8 mouse cellular contexts compared by ENCODE assay signal in the genomic region with DNA sequence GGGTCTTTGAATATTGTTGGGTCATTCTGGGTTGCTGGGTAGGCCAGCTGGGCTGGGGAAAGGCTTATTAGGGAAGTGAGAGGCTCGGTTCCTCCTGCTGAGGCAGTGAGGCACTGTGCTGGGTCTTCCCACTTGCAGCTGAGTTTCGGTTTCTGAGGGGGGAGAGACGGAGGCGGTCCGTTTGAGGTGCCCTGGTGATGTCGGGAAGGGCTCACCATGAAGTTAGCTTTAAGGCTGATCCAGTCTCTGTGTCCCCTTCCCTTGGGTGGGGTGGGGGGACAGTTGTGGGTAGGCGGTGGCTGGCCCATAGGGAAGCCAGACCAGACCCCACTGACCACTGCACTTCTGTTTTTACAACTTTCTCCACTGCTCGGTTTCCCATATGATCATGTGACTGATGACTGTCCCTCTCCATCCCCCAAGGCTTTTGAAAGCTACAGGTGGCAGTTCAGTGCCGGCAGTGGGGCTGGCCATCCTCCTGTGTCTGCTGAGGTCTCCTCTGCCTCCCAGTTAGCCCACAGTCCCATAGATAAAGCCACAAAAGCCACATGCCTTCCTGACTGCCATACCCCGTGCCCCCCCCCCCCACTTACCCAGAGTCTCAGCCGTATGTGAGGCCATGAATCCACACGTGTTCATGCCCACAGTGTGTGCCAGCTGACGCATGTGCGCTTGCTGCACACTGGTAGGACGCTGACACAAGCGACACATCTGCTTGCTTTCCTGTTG. TPM values are rescaled to one million over a fixed set of nuclear protein-coding genes. Genes with fewer than 3 reads are reported as not detected.
A peak's percentile ranks its signal among the peaks of the same experiment; 100 is the strongest.
DNase-seq lines count a peak whose midpoint lies in the region; ATAC-seq lines count a peak whose summit lies in the region.

No protein-coding gene starts in this region.

- DNase-seq in gastrocnemius, adult 18-20 months (ENCODE audit: low spot score) = peak; percentile 39
- no peak for DNase-seq in gastrocnemius, postnatal 14 days
- no peak for DNase-seq in neural tube, embryonic 10.5 days (ENCODE audit: extremely low spot score, low spot score)
- peak; percentile 26 for DNase-seq in kidney, postnatal 10 days
- no peak for DNase-seq in right cerebral cortex, postnatal 36 days (ENCODE audit: low spot score in 2 of 2)
- no peak for DNase-seq in MN1 (ENCODE audit: low spot score)

- no peak for ATAC-seq in neural tube, embryonic 12.5 days (ENCODE audit: low FRiP score, low read depth)
- no peak for ATAC-seq in neural tube, embryonic 15.5 days (ENCODE audit: low FRiP score)

- H3K9me3 ChIP-seq in neural tube, embryonic 12.5 days = no peaks in the 10 kb centered on the region
- H3K9me3 ChIP-seq in neural tube, embryonic 15.5 days (replicated peaks) = no peaks in the 10 kb centered on the region

- 60% methylated on average over 16 of the region's 16 CpGs for WGBS in neural tube, embryonic 12.5 days
- WGBS in neural tube, embryonic 15.5 days = 60% methylated on average over 16 of the region's 16 CpGs

- no peak overlapping the region for H3K4me3 ChIP-seq in neural tube, embryonic 12.5 days
- H3K4me3 ChIP-seq in neural tube, embryonic 15.5 days (replicated peaks) = no peak overlapping the region

- peaks cover 40% of the 10 kb centered on the region for H3K4me1 ChIP-seq in neural tube, embryonic 12.5 days
- H3K4me1 ChIP-seq in neural tube, embryonic 15.5 days = peaks cover 52% of the 10 kb centered on the region

- intact Hi-C loops in gastrocnemius, postnatal 14 days (cut with DNase I; ENCODE audit: low total_unique reads) = no loop called here

- peak overlapping the region; percentile 26; the same call in 1 of the 2 replicates for H3K9ac ChIP-seq in neural tube, embryonic 12.5 days
- 0 out of 2 replicates have a peak overlapping the region, but pooled peaks have one; percentile 1 for H3K9ac ChIP-seq in neural tube, embryonic 15.5 days (replicated peaks)

- no peaks in the 10 kb centered on the region for H3K27me3 ChIP-seq in neural tube, embryonic 12.5 days (replicated peaks)
- no peaks in the 10 kb centered on the region for H3K27me3 ChIP-seq in neural tube, embryonic 15.5 days (replicated peaks)

- H3K36me3 ChIP-seq in neural tube, embryonic 12.5 days = peaks cover 19% of the 10 kb centered on the region
- H3K36me3 ChIP-seq in neural tube, embryonic 15.5 days = peaks cover 34% of the 10 kb centered on the region

- no peak overlapping the region for H3K27ac ChIP-seq in neural tube, embryonic 12.5 days
- no peak overlapping the region for H3K27ac ChIP-seq in neural tube, embryonic 15.5 days (replicated peaks)

- H3K4me2 ChIP-seq in neural tube, embryonic 12.5 days (replicated peaks) = 0 out of 2 replicates have a peak overlapping the region, but pooled peaks have one; percentile 0
- no peak overlapping the region for H3K4me2 ChIP-seq in neural tube, embryonic 15.5 days

RNA-seq across cellular contexts. Expression of a gene that starts 2.2 kb away (rescaled TPM):
- 10 to 100 TPM; 17.1 to 20.7 TPM for total RNA-seq in gastrocnemius, adult 18-20 months (2021)
- total RNA-seq in gastrocnemius, postnatal 14 days (2021) = 10 to 100 TPM; 57.2 to 63.7 TPM
- 75.2 and 86.1 TPM in 2 replicates for polyA plus RNA-seq in neural tube, embryonic 12.5 days (2016; fragmentation: Nextera tagmentation; extraction: Ambion mirVana)
- polyA plus RNA-seq in neural tube, embryonic 15.5 days (2015; fragmentation: Nextera tagmentation; extraction: Ambion mirVana) = 92.1 and 96.3 TPM in 2 replicates

RNA-seq across cellular contexts. Expression of a gene that starts 15.2 kb away (rescaled TPM):
- total RNA-seq in gastrocnemius, adult 18-20 months (2021) = 1 to 10 TPM in 1 of 2 experiments, under 1 TPM in 1; 0.62 to 1.1 TPM
- 1 to 10 TPM; 6.2 to 7.3 TPM for total RNA-seq in gastrocnemius, postnatal 14 days (2021)
- 23.3 and 23.7 TPM in 2 replicates for polyA plus RNA-seq in neural tube, embryonic 12.5 days (2016; fragmentation: Nextera tagmentation; extraction: Ambion mirVana)
- polyA plus RNA-seq in neural tube, embryonic 15.5 days (2015; fragmentation: Nextera tagmentation; extraction: Ambion mirVana) = 23.8 and 28.3 TPM in 2 replicates

RNA-seq across cellular contexts. Expression of a gene that starts 24.5 kb away (rescaled TPM):
- 10 to 100 TPM; 61.2 to 62.0 TPM for total RNA-seq in gastrocnemius, adult 18-20 months (2021)
- total RNA-seq in gastrocnemius, postnatal 14 days (2021) = 10 to 100 TPM; 46.6 to 48.9 TPM
- 148 and 162 TPM in 2 replicates for polyA plus RNA-seq in neural tube, embryonic 12.5 days (2016; fragmentation: Nextera tagmentation; extraction: Ambion mirVana)
- polyA plus RNA-seq in neural tube, embryonic 15.5 days (2015; fragmentation: Nextera tagmentation; extraction: Ambion mirVana) = 161 and 175 TPM in 2 replicates

RNA-seq across cellular contexts. Expression of a gene that starts 37.6 kb away (rescaled TPM):
- 1 to 10 TPM in 1 of 2 experiments, under 1 TPM in 1; 0.64 to 1.4 TPM for total RNA-seq in gastrocnemius, adult 18-20 months (2021)
- 1 to 10 TPM; 1.6 to 2.5 TPM for total RNA-seq in gastrocnemius, postnatal 14 days (2021)
- polyA plus RNA-seq in neural tube, embryonic 12.5 days (2016; fragmentation: Nextera tagmentation; extraction: Ambion mirVana) = 7.0 and 7.6 TPM in 2 replicates
- 8.0 and 9.6 TPM in 2 replicates for polyA plus RNA-seq in neural tube, embryonic 15.5 days (2015; fragmentation: Nextera tagmentation; extraction: Ambion mirVana)

RNA-seq across cellular contexts. Expression of a gene that starts 39.1 kb away (rescaled TPM):
- total RNA-seq in gastrocnemius, adult 18-20 months (2021) = not detected
- total RNA-seq in gastrocnemius, postnatal 14 days (2021) = under 1 TPM; 0.66 to 0.90 TPM
- polyA plus RNA-seq in neural tube, embryonic 12.5 days (2016; fragmentation: Nextera tagmentation; extraction: Ambion mirVana) = 152 and 171 TPM in 2 replicates
- 111 and 138 TPM in 2 replicates for polyA plus RNA-seq in neural tube, embryonic 15.5 days (2015; fragmentation: Nextera tagmentation; extraction: Ambion mirVana)

Comparison
In these comparisons a context has a peak if more than half of its experiments do, and no peak if none do; other contexts are left out.
1. DNase-seq: peak in gastrocnemius, adult 18-20 months (single experiment) and kidney, postnatal 10 days (single experiment); none in gastrocnemius, postnatal 14 days (single experiment), neural tube, embryonic 10.5 days (single experiment), right cerebral cortex, postnatal 36 days (0 of 2) and MN1 (single experiment).